Mouse (Mus musculus): ENCODE measurements around the gene Alpl.

Alpl gene

DNA sequence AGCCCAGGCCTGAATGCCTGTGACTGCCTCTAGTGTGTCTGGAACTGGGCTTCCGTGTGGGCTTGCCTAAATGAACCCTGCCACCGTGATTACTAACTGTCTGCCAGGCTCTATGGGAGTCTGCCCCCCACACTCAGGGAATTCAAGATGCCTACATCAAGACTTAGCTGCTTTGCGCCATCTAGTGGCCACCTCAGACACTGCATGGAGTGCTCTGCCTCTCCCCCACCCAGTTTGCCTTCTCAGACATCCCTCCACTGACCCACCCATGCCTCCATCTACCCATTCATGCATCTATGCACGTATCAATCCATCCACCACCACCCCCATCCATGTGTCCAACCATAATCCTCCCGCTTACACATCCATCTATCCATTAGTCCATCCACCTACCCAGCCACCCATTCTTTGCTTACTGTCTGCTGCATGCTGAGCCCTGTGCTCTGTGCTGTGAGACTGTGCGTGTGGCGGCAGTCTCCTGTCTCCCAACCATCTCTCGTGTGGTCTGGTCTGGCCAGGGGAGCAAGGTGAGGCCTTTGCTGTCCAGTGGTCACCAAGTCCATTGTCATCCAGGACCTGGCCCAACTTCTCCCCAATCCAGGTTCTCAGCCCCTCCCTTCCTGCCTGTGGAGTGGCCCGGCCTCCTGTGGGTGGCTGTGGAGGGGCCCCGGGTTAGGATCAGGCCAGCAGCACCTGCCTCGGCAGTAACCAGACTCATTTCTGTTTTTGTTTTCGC, 73.3 kb downstream of the Alpl start:
- no peak for DNase-seq (ENCODE audit: extremely low read depth, low read depth, low spot score)

DNA sequence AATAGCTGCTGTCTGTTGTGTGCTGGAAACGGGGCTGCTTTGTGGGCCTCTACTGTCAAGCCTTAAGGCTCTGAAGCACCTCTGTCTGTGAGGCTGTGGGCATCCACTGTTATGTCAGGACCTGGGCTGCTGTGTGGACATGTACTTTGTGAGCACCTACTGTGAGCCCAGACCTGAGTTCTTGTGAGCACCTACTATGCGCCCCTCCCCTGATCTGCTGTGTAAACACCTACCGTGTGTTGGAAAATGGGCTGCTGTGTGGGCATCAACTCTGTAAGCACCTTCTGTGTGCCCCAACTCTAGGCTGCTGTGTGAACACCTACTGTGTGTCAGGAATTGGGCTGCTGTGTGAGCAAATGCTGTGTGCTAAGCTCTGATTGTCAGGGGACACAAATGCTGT, 74.0 kb downstream of the Alpl start:
- DNase-seq (ENCODE audit: extremely low read depth, low read depth, low spot score) = no peak

DNA sequence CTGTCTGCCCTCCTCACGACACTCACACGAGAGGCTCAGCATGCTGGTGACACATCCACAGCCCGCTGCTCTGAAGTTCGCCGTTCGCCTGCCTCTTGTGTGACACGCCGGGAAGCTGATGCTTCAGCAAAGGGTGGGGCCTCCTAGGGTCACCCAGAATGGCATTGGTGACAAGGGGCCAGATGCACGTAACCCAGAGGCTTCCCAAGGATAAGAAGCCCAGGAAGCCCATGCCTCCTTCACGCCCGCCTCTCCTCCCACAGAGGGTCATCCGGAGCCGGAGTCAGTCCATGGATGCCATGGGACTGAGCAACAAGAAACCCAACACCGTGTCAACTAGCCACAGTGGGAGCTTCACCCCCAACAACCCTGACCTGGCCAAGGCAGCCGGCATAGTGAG, 74.6 kb downstream of the Alpl start:
- no peak for DNase-seq (ENCODE audit: extremely low read depth, low read depth, low spot score)

DNA sequence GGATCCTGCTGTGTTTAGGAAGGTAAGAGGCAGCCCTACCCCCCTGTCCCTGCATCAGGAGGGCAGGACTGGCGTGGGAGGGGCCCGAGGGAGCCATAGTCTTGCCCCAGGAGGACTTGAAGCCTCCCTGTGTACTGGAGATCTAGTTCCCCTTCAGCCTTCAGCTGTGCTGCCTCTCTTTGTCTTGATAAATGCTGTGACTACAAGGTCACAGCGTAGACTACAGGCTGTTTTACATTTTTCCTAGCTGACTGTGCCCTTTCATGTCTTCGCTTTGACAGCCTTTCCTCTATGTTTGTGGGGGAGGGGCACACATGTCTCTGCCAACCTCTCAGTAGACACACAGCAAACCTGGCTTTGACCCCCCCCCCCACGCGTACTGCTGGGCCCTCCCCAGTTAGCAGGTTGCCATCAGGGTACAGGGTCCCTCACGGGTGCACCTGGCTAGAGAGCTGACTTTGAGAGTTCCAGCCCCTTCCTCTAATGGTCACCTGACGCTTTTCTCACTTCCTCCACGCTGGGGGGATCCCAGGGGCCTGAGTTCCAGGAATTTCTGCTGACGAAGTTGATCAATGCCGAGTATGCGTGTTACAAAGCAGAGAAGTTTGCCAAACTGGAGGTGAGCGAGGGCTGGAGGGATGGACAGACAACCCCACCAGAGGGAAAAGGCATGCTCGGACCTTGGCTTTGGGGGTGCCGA, 76.7 kb downstream of the Alpl start:
- DNase-seq (ENCODE audit: extremely low read depth, low read depth, low spot score) = no peak

DNA sequence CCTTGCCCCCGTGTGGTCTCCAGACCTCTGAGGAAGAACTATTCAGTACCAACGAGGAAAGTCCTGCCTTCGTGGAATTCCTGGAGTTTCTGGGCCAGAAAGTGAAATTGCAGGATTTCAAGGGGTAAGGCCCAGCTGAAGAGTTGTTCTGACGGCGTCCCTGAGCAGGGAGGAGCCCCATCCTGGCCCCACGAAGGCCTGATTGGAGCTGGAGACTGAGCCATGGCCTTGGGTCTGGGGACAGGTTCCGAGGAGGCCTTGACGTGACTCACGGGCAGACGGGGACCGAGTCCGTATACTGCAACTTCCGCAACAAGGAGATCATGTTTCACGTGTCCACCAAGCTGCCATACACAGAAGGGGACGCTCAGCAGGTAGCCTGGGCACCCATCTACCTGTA, 78.5 kb downstream of the Alpl start:
- DNase-seq (ENCODE audit: extremely low read depth, low read depth, low spot score) = no peak

DNA sequence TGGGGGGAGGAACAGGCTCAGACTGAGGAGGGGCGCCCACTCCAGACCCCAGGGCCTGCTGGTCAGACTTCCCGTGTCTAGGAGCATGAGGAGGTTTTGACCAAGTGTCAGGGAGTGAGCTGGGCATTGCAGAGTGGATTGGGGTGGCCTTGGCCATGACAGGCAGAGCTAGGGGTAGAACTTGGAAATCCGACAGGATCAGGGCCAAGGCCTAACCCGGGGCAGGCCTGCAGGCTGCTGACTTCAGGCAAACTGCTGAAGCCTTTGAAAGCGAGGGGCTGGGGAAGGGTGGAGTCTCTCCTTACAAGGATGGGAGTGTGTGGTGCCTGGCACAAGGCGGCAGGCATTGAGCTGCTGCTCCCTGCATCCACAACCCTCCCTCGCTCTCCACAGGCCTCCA, 79.2 kb downstream of the Alpl start:
- DNase-seq (ENCODE audit: extremely low read depth, low read depth, low spot score) = no peak

DNA sequence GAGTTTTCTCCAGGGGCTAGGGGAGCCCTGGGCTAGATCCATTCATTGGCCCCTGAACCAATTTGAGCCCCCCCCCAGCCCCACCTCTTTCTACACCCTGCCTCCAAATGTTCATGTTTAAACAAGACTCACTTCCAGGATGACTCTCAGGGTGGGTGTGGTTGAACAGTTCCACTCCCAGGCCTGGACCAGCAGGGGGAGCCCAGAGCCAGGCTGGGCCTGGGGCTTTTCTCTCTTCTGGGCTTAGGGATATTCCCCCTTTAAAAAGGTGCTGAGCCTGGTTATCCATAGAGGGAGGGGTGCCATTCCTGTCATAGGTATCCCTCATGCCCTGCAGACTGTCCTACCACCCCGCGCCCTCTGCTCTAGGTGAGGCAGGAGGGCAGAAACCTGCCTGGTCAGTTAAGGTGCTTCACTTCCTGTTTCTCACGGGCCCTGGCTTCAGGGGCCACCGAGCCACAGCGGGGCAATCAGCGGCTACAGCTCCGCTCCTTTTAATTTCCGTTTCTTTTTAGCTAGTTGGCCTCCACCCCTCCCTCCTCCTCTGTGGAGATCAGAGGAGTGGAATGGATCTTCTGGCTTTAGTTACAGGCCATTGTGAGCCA, 82.1 kb downstream of the Alpl start:
- no peak for DNase-seq (ENCODE audit: extremely low read depth, low read depth, low spot score)

DNA sequence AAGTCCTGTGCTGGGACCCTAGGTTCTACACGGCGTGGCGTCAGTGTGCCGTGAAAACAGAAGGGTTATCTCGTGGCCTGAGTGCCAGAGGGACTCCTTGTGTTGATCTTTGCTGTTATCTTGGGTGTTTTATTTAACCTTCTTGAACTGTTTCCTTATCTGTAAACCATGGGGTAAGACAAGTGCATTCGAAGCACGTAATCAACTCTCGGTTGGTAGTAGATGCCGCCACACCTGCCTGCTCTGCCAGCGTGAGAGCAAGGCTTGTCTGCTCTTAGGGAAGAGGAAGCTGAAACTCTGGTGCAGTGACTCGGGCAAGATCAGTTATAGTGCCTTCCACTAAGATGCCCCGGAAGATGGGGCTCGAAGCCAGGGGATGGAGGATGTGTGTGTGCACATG, 83.2 kb downstream of the Alpl start:
- DNase-seq (ENCODE audit: extremely low read depth, low read depth, low spot score) = no peak

DNA sequence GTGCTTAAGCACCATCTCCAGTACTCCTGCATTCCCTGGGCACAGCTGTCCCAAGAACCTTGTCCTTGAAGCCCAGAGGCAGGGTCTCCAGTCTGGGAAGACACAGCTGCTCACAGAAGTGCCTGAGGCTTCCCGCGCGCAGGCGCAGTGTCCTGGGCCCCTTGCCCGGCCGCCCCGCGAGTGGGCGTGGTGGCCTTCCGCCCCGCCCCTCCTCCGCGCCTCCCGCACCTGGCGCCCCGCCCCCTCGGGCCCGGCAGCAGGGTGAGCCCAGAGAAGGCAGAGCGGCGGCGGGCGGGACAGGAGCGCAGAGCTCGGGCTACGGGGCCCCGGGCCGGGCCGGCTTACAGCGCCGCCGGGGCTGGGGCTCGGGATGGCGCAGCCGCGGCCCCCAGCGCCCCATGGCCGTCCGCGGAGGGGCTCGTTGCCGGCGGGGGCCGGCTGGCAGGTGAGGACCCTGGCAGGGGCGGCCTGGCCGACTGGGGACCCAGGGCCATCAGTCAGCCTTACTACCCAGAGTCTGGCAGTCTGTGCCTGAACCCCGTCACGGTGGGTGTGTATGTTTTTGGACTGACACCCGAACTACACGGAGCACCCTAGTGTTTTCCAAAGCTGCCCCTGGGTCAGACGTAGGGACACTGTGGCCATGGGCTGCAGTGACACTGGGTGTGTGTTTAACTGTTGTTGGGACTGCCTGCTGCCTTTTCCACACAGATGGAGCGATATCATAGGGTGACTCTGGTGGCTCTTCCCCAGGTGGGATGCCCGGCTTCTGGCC, 88.8 kb downstream of the Alpl start:
- DNase-seq (ENCODE audit: extremely low read depth, low read depth, low spot score) = no peak

DNA sequence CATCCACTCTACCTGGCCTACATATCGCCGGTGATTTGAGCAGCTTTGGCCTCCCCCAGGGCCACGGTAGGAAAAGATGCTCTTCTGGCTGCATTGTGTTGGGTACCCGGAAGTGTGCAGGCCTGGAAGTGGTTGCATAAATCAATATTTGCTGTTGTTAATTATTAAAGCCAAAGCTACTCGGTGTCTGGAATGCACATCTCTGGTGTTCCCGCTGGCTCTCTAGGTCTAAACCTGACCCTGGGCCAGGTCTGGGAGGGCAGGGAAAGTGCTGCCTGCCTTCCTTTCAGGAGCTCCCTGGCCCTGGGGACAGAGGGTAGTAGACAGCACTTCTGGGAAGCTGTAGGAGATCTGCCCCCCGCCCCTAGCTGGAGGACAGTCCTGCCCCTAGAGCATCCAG, 89.7 kb downstream of the Alpl start:
- no peak for DNase-seq (ENCODE audit: extremely low read depth, low read depth, low spot score)

DNA sequence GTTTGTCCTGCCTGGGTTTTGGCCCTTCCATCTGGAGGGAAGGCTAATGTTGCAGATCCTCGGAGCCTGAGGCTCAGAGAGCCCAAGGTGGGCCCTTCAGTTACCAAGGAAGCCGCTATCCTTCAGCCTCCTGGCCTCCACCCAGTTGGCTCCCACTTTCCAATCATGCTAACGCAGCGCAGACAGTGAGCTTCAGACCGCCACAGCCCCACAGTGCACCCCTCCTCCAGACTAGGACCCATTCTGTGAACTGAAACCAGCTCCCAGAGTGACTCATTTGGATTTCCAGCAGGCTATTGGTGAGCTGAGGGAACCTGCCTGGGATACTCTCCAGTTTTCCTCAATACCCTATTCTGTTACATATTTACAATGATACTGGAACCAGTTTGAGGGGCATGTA, 90.8 kb downstream of the Alpl start:
- no peak for DNase-seq (ENCODE audit: extremely low read depth, low read depth, low spot score)

DNA sequence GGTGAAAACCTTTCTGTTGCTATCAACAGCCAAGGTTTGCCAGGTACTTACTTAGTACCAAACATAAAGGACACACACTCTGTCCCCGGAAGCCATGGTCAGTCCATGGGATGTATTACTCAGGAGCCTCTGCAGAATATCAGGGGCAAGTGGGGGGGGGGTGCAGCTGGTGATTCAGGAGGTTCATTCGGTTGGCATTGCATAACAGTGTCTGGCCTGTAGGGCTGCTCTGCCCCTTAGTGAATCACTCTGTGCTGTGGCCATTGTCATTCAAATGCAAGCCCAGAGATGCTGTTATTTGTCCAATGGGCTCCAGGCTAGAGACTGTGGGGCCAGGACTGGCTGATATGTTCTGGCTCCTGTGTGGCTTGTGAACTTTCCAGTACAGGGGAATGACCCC, 91.6 kb downstream of the Alpl start:
- DNase-seq (ENCODE audit: extremely low read depth, low read depth, low spot score) = no peak

DNA sequence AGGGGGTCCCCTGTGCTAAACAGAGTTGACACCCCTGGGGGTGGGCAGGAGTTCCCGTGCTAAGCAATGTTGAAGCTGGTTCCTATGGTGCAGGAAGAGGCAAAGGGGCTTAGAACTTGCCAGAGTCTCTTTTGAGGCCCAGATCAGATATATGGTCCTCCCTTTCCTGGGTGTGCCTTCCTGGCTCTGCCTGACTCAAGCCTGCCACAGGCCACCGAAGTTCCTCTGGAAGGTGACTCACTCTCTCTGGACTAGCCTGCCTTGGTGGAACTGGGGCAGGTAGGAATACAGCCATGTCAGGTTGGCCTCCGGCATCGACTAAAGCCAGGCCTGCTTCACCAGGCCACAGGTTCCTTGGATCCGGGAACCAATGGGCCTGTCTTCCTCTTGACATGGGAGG, 93.1 kb downstream of the Alpl start:
- no peak for DNase-seq (ENCODE audit: extremely low read depth, low read depth, low spot score)

DNA sequence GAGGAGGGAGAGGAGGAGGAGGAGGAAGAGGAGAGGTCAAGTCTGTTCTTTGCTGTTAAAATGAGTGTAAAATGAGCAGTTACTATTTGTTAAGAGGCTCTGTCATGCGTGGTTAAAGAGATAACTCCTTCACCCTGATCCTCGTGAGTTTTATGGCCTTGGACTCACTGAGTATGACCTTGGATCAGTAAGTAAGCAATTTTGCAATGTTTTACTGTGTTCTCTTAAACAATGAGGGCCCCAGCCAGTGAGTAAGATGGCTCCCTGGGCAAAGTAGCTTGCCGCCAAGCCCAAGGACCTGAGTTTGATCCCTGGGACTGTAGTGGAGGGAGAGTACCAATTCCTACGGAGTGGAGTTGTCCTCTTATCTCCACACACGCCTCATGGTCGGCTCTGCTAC, 95.2 kb downstream of the Alpl start:
- DNase-seq (ENCODE audit: extremely low read depth, low read depth, low spot score) = no peak

DNA sequence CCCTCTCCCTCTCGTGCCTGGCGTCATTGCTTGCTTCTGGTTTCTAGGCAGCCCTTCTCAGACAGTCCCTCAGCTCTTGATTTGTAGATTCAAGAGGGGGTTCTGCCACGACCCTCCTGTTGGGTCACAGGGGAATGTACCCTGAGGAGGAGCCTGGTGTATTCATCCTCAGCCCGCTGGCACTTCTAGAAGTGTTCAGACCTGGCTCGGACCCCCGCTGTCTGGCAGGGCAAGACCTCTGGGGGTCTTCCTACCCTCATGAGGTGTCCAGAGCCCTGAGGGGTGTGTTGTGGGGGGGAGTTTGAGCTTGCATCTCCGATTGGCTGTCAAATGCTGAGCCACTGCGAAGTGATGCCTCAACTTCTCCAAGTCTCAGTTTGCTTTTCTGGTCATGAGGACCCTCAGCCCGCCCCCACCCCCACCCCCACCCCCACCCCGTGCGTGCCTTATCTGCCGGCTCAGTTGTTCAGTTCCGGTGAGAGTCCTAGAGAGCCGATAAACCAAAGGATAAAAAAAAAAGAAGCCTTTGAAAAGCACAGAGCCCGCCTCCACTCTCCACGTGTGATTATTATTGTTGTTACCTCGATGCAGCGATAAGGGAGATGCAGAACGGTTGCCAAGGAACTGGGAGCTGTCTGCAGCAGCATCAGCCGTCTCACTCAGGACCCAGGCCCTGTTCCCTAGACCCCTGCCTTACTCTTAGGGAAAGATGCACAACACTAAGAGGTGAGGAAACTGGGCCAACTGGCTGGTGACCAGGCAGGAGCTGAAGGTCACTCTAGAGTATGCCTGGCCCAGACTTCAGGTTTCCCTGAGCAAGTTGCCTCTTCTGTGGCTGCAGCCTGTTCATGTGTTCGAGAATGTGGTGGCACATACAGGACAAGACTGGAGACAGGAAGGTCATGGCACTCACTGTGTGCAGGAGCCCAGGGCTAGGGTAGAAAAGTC, 96.6 kb downstream of the Alpl start:
- no peak for DNase-seq (ENCODE audit: extremely low read depth, low read depth, low spot score)

DNA sequence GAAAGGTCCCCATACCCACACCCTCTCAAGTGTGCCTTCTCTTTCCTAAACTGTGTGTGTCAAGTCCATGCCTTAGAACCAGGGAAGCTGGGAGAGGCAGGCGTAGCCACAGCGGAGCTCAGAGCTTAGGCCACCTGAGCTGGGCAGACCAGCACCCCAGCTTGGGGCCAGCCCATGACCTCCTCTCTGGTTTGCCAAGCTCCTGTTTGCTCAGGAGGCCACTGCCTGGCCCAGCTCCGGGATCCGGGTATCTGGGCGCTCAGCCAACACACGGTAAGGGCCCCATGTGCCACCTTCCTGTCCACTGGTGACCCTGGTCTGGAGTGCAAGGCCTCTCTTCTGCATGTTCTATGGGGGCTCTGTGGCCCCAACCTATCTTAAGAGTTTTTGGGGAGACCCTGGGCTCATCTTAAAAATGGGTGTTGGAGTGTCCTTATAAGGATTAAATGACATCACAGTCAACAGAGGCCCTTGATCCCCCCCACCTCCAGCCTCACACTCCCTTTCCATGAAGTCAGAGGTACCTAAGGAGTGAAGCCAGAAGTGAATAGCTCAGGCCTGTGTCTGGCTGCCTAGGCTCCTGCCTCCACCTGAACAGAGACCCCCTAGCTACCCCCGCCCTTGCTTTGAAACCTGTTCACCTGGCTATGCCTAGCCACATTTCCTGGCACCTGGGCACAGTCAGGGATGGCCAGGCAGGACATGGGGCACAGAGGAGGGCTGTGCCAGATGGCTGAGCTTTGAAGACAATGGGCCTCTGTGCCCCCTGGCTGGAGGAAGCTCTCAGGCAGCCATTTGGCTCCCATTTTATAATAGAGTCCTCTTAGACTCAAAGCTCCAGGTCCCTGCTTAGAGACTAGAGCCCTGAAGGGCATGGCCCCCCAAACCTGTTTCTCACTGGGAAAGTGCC, 97.9 kb downstream of the Alpl start:
- DNase-seq (ENCODE audit: extremely low read depth, low read depth, low spot score) = no peak

DNA sequence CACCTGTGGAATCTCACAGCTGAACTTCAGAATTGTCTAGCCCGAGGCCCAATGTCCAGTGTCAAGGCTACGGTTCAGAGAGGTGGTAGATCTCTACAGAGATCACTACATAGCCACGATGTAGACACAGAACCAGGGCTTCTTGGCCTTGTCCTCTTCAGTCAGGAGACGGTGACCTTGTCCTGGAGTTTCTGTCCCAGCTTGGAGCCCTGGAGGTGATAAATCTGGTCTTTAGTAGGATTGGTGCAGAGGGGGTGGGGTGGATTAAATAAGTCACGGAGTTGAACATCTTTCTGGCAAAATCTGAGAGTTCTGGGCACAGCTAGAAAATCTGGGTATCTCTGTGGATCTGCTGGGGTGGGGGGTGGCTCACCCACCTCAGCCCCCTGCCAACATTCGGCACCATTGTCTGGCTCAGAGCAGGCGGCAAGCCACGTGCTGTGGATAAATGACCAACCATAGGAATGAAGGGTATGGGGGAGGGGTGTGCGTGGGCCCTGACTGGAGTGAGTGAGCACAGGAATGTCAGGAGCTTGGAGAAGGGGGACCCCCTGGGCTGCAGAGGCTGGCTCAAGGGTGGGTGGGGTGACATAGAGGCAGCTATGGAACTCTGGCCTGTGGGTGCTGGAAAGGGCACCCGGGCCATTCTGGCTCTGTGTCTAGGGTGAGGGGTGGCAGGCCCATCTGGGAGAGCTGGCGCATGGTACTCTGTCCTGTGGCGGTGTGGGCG, 98.9 kb downstream of the Alpl start:
- no peak for DNase-seq (ENCODE audit: extremely low read depth, low read depth, low spot score)

DNA sequence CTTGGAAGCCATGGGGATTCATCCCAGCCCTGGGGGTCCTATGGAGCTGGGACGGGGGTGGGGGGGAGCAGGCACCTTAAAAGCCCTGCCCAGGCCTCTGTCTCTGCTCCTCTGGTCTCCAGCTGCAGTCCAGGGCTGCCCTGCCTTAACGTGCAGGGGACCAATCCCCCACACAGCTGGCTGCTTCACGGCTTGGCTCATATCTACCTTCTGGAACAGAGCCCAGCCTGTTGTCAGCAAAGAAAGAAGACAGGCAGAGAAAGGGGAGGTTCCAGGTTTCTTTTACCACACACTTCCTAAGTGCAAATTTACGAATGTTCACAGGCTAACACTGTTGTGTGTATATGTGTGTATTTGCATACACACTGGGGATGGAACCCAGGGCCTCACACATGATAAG, 100.3 kb downstream of the Alpl start:
- no peak for DNase-seq (ENCODE audit: extremely low read depth, low read depth, low spot score)

DNA sequence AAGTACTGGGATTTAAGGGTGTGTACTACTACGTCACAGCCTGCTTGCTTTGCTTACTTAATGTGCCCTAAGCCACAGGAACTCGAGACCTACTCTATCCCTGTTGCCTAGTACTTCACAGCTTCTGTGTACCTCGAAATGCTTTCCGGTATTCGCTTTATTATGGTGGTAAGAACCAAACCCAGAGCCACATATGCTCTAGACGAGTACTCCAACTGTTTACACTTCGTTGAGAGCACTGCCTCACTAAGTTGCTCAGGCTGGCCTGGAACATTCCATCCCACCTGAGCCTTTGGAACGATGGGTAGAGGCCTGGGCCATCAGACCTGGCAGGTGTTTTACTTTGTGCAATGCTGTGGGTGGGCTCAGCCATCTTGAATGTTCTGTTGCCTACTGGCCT, 100.9 kb downstream of the Alpl start:
- DNase-seq (ENCODE audit: extremely low read depth, low read depth, low spot score) = no peak
